Mouse (Mus musculus): ENCODE measurements around the gene Kansl1. TPM values are rescaled to one million over a fixed set of nuclear protein-coding genes. Genes with fewer than 3 reads are reported as not detected.

Kansl1 gene
- total and polyA plus RNA-seq, 2 experiments from 2014 or later = 19.0 to 75.5 TPM

GRCm38 (mm10) chr11:104393196-104393595 is 75.5 kb downstream of the Kansl1 start:
- 73% methylated on average over 6 of the region's 6 CpGs for WGBS
- ATAC-seq = no peak

DNA sequence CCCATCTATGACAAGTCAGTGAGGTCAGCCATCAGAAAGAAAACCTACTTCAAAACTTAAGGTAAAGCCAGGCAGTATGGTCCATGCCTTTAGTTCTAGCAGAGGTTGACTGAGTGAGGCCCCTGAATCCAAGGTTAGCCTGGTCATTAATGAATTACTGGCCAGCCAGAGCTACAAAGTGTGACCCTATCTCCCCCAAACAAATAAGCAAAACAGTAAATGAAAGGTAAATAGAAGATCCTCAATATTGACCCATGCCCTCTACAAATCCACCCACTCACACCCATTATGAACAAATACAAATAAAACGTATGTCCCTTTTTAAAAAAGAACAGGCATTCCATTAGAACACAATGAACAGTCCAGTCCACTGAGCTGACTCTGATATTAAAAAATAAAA is 76.5 kb downstream of the Kansl1 start:
- ATAC-seq = no peak
- no peak for TF ChIP-seq CTCF (IDR thresholded peaks at IDR 0.05; ENCODE audit: low read depth)
- no peaks in the 10 kb centered on the region for H3K9me3 ChIP-seq (ENCODE audit: low read length)

More at GRCm38 (mm10) chr11:104393196-104393595, 75.5 kb downstream of the Kansl1 start:
- Histone ChIP-seq H3K9me3 (ENCODE audit: low read length) (no peaks in the 10 kb centered on the region), H3K27ac (no peak overlapping the region), H3K4me1 (ENCODE audit: insufficient read depth, low read length) (no peaks in the 10 kb centered on the region; the same call in 1 of the 2 replicates), H3K4me2 (ENCODE audit: low read depth, low read length) (no peak overlapping the region), H3K9ac (replicated peaks; ENCODE audit: low read length) (no peak overlapping the region), H3K36me3 (ENCODE audit: insufficient read depth, low read length) (no peaks in the 10 kb centered on the region), H3K4me3 (ENCODE audit: low read length) (no peak overlapping the region), H3K27me3 (ENCODE audit: insufficient read depth, low read length) (no peaks in the 10 kb centered on the region)
- TF ChIP-seq CTCF (IDR thresholded peaks at IDR 0.05; ENCODE audit: low read depth) = no peak
- peak; percentile 25 for DNase-seq (ENCODE audit: low spot score)

DNA sequence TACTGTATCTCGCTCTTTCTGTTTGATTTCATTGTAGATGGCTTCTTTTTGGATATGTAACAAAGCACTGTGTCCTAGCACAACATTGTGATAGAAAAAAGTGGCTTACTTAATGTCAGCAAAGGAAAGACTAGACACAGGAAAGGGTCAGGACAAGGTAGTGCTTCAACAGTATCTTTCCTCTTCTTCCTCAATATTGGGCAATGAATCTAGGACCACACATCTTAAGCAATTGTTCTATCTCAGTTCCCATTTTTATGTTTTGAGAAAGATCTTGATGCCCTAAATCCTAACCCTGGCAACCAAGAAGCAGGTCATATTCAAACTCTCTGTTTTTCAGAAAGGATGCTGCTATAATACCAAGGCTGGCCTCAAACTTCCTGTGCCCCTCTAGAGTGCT is 81.4 kb downstream of the Kansl1 start:
- ATAC-seq = no peak
- H3K27ac ChIP-seq = no peak overlapping the region
- H3K9ac ChIP-seq (replicated peaks; ENCODE audit: low read length) = no peak overlapping the region
- no peaks in the 10 kb centered on the region for H3K27me3 ChIP-seq (ENCODE audit: insufficient read depth, low read length)
- WGBS = 94% methylated on average over 1 of the region's 1 CpGs
- no peaks in the 10 kb centered on the region for H3K36me3 ChIP-seq (ENCODE audit: insufficient read depth, low read length)
- DNase-seq (ENCODE audit: low spot score) = no peak
- H3K9me3 ChIP-seq (ENCODE audit: low read length) = no peaks in the 10 kb centered on the region
- no peak overlapping the region for H3K4me2 ChIP-seq (ENCODE audit: low read depth, low read length)
- no peak for TF ChIP-seq CTCF (IDR thresholded peaks at IDR 0.05; ENCODE audit: low read depth)
- no peaks in the 10 kb centered on the region for H3K4me1 ChIP-seq (ENCODE audit: insufficient read depth, low read length)
- H3K4me3 ChIP-seq (ENCODE audit: low read length) = no peak overlapping the region

More for the DNA sequence above, 76.5 kb downstream of the Kansl1 start:
- Histone ChIP-seq H3K36me3 (ENCODE audit: insufficient read depth, low read length) (no peaks in the 10 kb centered on the region), H3K4me1 (ENCODE audit: insufficient read depth, low read length) (no peaks in the 10 kb centered on the region; the same call in 1 of the 2 replicates), H3K27ac (no peak overlapping the region), H3K9ac (replicated peaks; ENCODE audit: low read length) (no peak overlapping the region), H3K4me2 (ENCODE audit: low read depth, low read length) (no peak overlapping the region), H3K4me3 (ENCODE audit: low read length) (no peak overlapping the region), H3K27me3 (ENCODE audit: insufficient read depth, low read length) (no peaks in the 10 kb centered on the region)
- 88% methylated on average over 1 of the region's 1 CpGs for WGBS
- DNase-seq (ENCODE audit: low spot score) = no peak

DNA sequence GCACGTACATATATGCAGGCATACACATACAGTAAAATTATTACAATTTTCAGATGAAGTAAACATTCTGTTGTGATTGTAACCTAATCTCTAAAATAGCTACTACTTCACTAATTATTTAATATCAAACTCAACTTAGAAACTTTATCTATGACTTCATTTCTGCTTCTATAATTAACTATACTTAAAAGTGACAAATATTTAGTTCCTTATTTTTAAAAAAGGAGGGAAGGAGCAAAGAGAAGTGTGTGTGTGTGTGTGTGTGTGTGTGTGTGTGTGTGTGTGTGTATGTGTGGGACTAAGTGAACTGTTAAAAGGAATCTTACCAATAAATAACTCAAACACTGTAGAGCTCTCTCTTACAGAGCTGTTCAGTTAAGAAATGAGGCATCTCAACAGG is 82.1 kb downstream of the Kansl1 start:
- DNase-seq (ENCODE audit: low spot score) (no peak), ATAC-seq (no peak)
- no peak overlapping the region for H3K27ac ChIP-seq
- no peak overlapping the region for H3K4me3 ChIP-seq (ENCODE audit: low read length)
- no peaks in the 10 kb centered on the region for H3K4me1 ChIP-seq (ENCODE audit: insufficient read depth, low read length)
- WGBS = 98% methylated on average over 1 of the region's 1 CpGs
- no peak overlapping the region for H3K9ac ChIP-seq (replicated peaks; ENCODE audit: low read length)
- H3K4me2 ChIP-seq (ENCODE audit: low read depth, low read length) = no peak overlapping the region
- H3K27me3 ChIP-seq (ENCODE audit: insufficient read depth, low read length) = no peaks in the 10 kb centered on the region
- no peaks in the 10 kb centered on the region for H3K36me3 ChIP-seq (ENCODE audit: insufficient read depth, low read length)
- no peaks in the 10 kb centered on the region for H3K9me3 ChIP-seq (ENCODE audit: low read length)
- no peak for TF ChIP-seq CTCF (IDR thresholded peaks at IDR 0.05; ENCODE audit: low read depth)

DNA sequence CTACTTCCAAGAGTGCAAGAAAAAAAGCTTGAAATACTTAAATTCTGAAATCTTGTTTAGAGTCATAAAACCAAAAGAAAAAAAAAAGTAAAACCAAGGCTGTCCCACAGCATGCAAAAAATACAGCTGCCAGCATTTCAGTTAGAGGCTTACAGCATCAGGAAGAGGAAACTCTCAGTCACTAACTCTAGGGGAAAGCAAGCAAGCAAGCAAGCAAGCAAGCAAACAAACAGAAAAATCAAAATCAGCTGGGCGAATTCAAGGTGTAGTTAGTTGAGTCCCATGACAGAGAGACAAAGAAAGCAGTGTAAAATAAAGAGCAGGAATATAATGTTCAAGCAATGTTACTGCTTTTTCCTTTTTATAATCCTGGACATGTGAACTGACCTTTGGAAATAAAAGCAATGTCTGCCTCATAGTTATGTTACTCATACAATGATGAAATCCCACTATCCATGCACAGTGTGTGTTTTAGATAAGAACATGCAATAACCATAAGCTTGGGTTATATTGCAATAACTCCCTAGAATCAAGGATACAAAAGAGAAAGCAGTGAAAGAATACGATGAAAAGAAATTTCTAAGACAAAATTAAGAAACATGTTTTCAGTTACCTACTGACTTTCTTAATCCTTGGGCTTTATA is 85.4 kb downstream of the Kansl1 start:
- no peak overlapping the region for H3K4me3 ChIP-seq (ENCODE audit: low read length)
- no peaks in the 10 kb centered on the region for H3K9me3 ChIP-seq (ENCODE audit: low read length)
- no peak for DNase-seq (ENCODE audit: low spot score)
- no peak overlapping the region for H3K27ac ChIP-seq
- no peaks in the 10 kb centered on the region for H3K27me3 ChIP-seq (ENCODE audit: insufficient read depth, low read length)
- TF ChIP-seq CTCF (IDR thresholded peaks at IDR 0.05; ENCODE audit: low read depth) = no peak
- WGBS = 90% methylated on average over 2 of the region's 2 CpGs
- no peak overlapping the region for H3K4me2 ChIP-seq (ENCODE audit: low read depth, low read length)
- H3K4me1 ChIP-seq (ENCODE audit: insufficient read depth, low read length) = no peaks in the 10 kb centered on the region
- no peaks in the 10 kb centered on the region for H3K36me3 ChIP-seq (ENCODE audit: insufficient read depth, low read length)
- H3K9ac ChIP-seq (replicated peaks; ENCODE audit: low read length) = no peak overlapping the region
- ATAC-seq = no peak

DNA sequence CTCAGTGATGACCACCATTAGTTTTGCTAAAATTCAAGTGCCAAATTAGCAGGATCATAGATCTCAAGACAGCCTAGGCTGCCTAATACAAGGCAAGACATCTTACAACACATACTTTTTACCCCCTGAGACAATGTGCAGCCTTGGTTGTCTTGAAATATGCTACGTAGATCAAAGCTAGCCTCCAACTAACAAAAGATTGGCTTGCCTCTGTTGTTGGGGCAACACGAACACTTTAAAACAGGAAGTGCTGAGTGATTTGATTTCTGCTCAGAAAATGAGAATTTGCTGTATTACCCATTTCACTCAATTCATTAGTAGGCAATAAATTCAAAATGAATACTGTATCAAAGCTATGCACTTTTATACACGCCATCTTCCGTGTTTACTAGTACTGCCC is 86.8 kb downstream of the Kansl1 start:
- Histone ChIP-seq H3K9ac (replicated peaks; ENCODE audit: low read length) (no peak overlapping the region), H3K9me3 (ENCODE audit: low read length) (no peaks in the 10 kb centered on the region), H3K36me3 (ENCODE audit: insufficient read depth, low read length) (no peaks in the 10 kb centered on the region), H3K27ac (no peak overlapping the region), H3K4me3 (ENCODE audit: low read length) (no peak overlapping the region), H3K4me1 (ENCODE audit: insufficient read depth, low read length) (no peaks in the 10 kb centered on the region), H3K27me3 (ENCODE audit: insufficient read depth, low read length) (no peaks in the 10 kb centered on the region), H3K4me2 (ENCODE audit: low read depth, low read length) (no peak overlapping the region)
- 81% methylated on average over 4 of the region's 4 CpGs for WGBS
- ATAC-seq (no peak), DNase-seq (ENCODE audit: low spot score) (no peak)
- no peak for TF ChIP-seq CTCF (IDR thresholded peaks at IDR 0.05; ENCODE audit: low read depth)

DNA sequence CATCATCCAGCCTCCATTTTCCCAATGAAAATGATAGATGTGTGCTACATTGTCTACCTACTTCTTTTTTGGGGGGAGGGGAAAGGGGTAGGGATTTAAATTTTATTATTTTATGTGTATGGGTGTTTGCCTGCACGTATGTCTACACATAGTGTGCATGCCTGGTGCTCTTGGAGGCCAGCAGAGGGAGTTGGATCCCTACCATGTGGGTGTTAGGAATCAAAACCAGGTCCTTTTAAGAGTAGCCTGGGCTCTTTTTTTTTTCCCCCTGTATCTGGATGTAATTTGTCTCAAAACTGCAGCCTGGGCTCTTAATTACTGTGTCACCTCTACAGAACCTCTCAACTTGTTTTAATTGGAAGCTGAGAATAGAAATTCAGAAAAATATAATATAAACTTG is 89.0 kb downstream of the Kansl1 start:
- H3K9ac ChIP-seq (replicated peaks; ENCODE audit: low read length) = no peak overlapping the region
- H3K4me3 ChIP-seq (ENCODE audit: low read length) = no peak overlapping the region
- no peak for ATAC-seq
- H3K36me3 ChIP-seq (ENCODE audit: insufficient read depth, low read length) = no peaks in the 10 kb centered on the region
- no peak overlapping the region for H3K27ac ChIP-seq
- TF ChIP-seq CTCF (IDR thresholded peaks at IDR 0.05; ENCODE audit: low read depth) = no peak; the same call in 1 of the 2 replicates
- no peak for DNase-seq (ENCODE audit: low spot score)
- H3K27me3 ChIP-seq (ENCODE audit: insufficient read depth, low read length) = no peaks in the 10 kb centered on the region
- no peaks in the 10 kb centered on the region for H3K4me1 ChIP-seq (ENCODE audit: insufficient read depth, low read length)
- WGBS = 78% methylated on average over 1 of the region's 1 CpGs
- H3K9me3 ChIP-seq (ENCODE audit: low read length) = no peaks in the 10 kb centered on the region
- no peak overlapping the region for H3K4me2 ChIP-seq (ENCODE audit: low read depth, low read length)
